Mouse (Mus musculus): ENCODE measurements at regions not wholly inside any gene's neighbourhood (a gene's known extent, or its start where the extent isn't known, plus 50 kb on each side); places are given as distances from the start of the nearest gene placed in this dataset.

- Histone ChIP-seq H3K27me3 (ENCODE audit: control insufficient read depth, insufficient read depth, low read length, poor library complexity, severe bottlenecking) (no peaks in the 10 kb centered on the region; the same call in 1 of the 2 replicates), H3K4me1 (ENCODE audit: control insufficient read depth, insufficient read depth, low read length) (no peaks in the 10 kb centered on the region), H3K36me3 (ENCODE audit: control insufficient read depth, insufficient read depth, low read length, poor library complexity, severe bottlenecking) (no peaks in the 10 kb centered on the region), H3K9me3 (replicated peaks; ENCODE audit: control insufficient read depth, insufficient read depth, low read length, poor library complexity, severe bottlenecking) (no peaks in the 10 kb centered on the region), H3K27ac (ENCODE audit: insufficient read depth, low read length) (no peak overlapping the region), H3K9ac (ENCODE audit: low read depth, poor library complexity, severe bottlenecking) (no peak overlapping the region), H3K4me3 (ENCODE audit: low read depth, low read length) (no peak overlapping the region)
- TF ChIP-seq CTCF (IDR thresholded peaks at IDR 0.05; ENCODE audit: low read depth, low read length): no peak
- no peak for TF ChIP-seq POLR2A (IDR thresholded peaks at IDR 0.05; ENCODE audit: insufficient read depth, low read length)
- TF ChIP-seq EP300 (IDR thresholded peaks at IDR 0.05; ENCODE audit: insufficient read depth, low read depth, low read length): no peak
Observed at GRCm38 (mm10) chr8:10802003-10802402, 206.3 kb downstream of the Irs2 start.

GRCm38 (mm10) chr8:10801580-10801979 is 206.7 kb downstream of the Irs2 start:
- H3K9ac ChIP-seq (ENCODE audit: low read depth, poor library complexity, severe bottlenecking): no peak overlapping the region
- H3K4me3 ChIP-seq (ENCODE audit: low read depth, low read length): no peak overlapping the region
- no peaks in the 10 kb centered on the region for H3K36me3 ChIP-seq (ENCODE audit: control insufficient read depth, insufficient read depth, low read length, poor library complexity, severe bottlenecking)
- no peaks in the 10 kb centered on the region for H3K9me3 ChIP-seq (replicated peaks; ENCODE audit: control insufficient read depth, insufficient read depth, low read length, poor library complexity, severe bottlenecking)
- H3K27me3 ChIP-seq (ENCODE audit: control insufficient read depth, insufficient read depth, low read length, poor library complexity, severe bottlenecking): no peaks in the 10 kb centered on the region
- no peaks in the 10 kb centered on the region for H3K4me1 ChIP-seq (ENCODE audit: control insufficient read depth, insufficient read depth, low read length)
- TF ChIP-seq CTCF (IDR thresholded peaks at IDR 0.05; ENCODE audit: low read depth, low read length): no peak
- H3K27ac ChIP-seq (ENCODE audit: insufficient read depth, low read length): no peak overlapping the region

DNA sequence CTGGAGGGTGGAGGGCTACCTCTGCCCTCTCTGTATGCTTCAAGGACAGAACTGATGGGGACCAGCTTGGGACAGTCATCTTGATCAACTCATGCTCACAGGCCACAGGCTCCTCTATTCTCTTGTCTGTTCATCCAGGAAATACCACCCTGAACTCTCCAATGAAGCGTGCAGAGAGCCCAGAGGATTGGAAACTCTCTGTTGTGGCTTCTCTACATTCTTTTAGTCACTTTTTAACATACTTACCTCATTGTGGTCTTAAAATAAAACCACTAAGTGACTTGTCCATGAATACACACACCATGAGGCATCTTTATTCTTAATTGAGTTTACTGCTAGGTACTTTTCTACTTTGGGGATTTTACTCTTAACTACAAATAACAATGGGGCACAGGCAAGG is 209.8 kb downstream of the Irs2 start:
- Histone ChIP-seq H3K27me3 (ENCODE audit: control insufficient read depth, insufficient read depth, low read length, poor library complexity, severe bottlenecking) (no peaks in the 10 kb centered on the region), H3K36me3 (ENCODE audit: control insufficient read depth, insufficient read depth, low read length, poor library complexity, severe bottlenecking) (no peaks in the 10 kb centered on the region), H3K4me3 (ENCODE audit: low read depth, low read length) (no peak overlapping the region), H3K4me1 (ENCODE audit: control insufficient read depth, insufficient read depth, low read length) (no peaks in the 10 kb centered on the region), H3K27ac (ENCODE audit: insufficient read depth, low read length) (no peak overlapping the region), H3K9ac (ENCODE audit: low read depth, poor library complexity, severe bottlenecking) (no peak overlapping the region), H3K9me3 (replicated peaks; ENCODE audit: control insufficient read depth, insufficient read depth, low read length, poor library complexity, severe bottlenecking) (no peaks in the 10 kb centered on the region)
- TF ChIP-seq CTCF (IDR thresholded peaks at IDR 0.05; ENCODE audit: low read depth, low read length): no peak
- TF ChIP-seq POLR2A (IDR thresholded peaks at IDR 0.05; ENCODE audit: insufficient read depth, low read length): no peak
- no peak for TF ChIP-seq EP300 (IDR thresholded peaks at IDR 0.05; ENCODE audit: insufficient read depth, low read depth, low read length)

DNA sequence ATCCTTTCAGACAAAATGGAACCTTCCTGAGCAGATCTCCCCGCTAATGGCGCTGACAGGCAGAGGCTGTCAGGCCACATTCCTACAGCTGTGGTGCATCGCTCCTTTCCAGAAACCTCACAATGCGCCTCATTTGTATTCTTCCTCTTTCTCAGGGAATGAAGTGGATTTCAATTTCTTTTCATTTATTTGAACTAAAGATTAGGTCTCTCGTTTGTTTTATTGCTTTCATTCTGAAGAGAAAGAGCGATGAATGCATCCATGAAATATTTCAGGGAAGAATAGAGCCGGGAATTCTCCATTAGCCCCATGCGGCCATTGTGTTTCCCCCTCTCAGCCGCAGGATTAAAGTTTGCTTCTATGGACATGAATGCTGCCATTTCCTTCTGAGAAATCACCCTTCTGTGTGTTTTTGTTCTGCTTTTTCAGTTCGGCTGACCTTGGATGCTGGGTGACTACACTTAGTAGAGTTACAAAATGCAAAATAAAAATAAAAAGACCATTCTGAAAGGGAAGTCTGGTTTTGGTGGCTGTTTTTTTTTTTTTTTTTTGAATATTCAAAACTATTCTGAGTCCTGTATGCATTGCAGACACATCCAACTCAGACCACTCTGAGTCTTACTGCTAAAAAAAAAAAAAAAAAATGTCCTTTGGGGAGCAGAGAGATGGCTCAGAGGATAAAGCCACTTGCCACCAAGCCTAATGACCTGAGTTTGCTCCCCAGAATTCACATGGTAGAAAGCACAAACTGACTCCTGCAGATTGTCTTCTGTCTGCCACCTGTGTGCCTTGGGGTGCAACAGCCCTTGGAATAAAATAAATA is 213.7 kb downstream of the Irs2 start:
- Histone ChIP-seq H3K36me3 (ENCODE audit: control insufficient read depth, insufficient read depth, low read length, poor library complexity, severe bottlenecking) (no peaks in the 10 kb centered on the region), H3K27ac (ENCODE audit: insufficient read depth, low read length) (no peak overlapping the region), H3K4me1 (ENCODE audit: control insufficient read depth, insufficient read depth, low read length) (no peaks in the 10 kb centered on the region), H3K27me3 (ENCODE audit: control insufficient read depth, insufficient read depth, low read length, poor library complexity, severe bottlenecking) (no peaks in the 10 kb centered on the region), H3K4me3 (ENCODE audit: low read depth, low read length) (no peak overlapping the region), H3K9me3 (replicated peaks; ENCODE audit: control insufficient read depth, insufficient read depth, low read length, poor library complexity, severe bottlenecking) (no peaks in the 10 kb centered on the region), H3K9ac (ENCODE audit: low read depth, poor library complexity, severe bottlenecking) (no peak overlapping the region)
- TF ChIP-seq EP300 (IDR thresholded peaks at IDR 0.05; ENCODE audit: insufficient read depth, low read depth, low read length) (no peak), POLR2A (IDR thresholded peaks at IDR 0.05; ENCODE audit: insufficient read depth, low read length) (no peak), CTCF (IDR thresholded peaks at IDR 0.05; ENCODE audit: low read depth, low read length) (no peak)

DNA sequence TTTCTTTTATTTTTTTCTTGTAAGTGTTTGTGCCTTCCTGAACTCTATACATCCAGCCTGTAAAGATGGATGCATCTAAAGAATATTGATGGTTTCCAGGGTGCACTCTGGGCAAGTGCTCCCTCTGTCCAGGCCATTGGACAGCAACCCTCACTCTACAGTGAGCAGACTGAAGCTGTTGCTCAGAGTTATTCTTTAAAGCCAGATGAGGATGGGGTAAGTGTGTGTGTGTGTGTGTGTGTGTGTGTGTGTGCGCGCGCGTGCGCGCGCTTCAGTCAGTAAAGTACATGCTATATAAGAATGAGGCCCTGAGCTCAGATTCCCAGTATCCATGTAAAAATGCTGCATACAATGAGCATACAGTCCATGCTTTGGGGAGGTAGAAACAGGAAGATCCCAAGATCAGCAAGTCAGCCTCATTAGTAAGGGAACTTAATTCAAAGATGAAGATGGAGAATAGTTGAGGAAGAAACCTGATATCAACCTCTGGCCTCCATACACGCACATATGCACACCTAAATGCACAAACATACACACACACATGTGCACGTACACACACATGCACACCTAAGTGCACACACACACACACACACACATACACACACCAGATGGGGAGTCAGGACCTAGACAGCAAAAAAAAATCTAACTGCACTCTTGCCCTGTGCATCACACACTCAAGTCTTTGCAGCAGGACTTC is 214.4 kb downstream of the Irs2 start:
- Histone ChIP-seq H3K27ac (ENCODE audit: insufficient read depth, low read length) (no peak overlapping the region), H3K4me3 (ENCODE audit: low read depth, low read length) (no peak overlapping the region), H3K4me1 (ENCODE audit: control insufficient read depth, insufficient read depth, low read length) (no peaks in the 10 kb centered on the region), H3K9ac (ENCODE audit: low read depth, poor library complexity, severe bottlenecking) (no peak overlapping the region), H3K9me3 (replicated peaks; ENCODE audit: control insufficient read depth, insufficient read depth, low read length, poor library complexity, severe bottlenecking) (no peaks in the 10 kb centered on the region), H3K27me3 (ENCODE audit: control insufficient read depth, insufficient read depth, low read length, poor library complexity, severe bottlenecking) (no peaks in the 10 kb centered on the region), H3K36me3 (ENCODE audit: control insufficient read depth, insufficient read depth, low read length, poor library complexity, severe bottlenecking) (no peaks in the 10 kb centered on the region)
- TF ChIP-seq EP300 (IDR thresholded peaks at IDR 0.05; ENCODE audit: insufficient read depth, low read depth, low read length) (no peak), CTCF (IDR thresholded peaks at IDR 0.05; ENCODE audit: low read depth, low read length) (no peak), POLR2A (IDR thresholded peaks at IDR 0.05; ENCODE audit: insufficient read depth, low read length) (no peak)
